In the genomic region with DNA sequence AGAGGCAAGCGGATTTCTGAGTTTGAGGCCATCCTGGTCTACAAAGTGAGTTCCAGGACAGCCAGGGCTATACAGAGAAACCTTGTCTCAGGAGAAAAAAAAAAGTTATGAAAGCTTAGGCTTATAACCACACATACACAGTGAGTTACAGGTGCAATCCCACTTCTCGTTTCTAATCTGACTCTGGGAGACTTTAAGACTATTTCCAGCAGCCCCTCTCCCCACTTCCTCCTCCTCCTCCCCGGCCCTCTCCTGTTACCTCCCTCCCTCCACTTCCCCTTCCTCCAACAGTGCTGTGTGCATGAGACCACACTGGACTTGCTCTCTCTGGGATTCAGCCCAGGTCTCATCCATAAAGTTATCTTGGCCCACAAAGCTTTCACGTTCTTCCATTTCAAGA, we compare ENCODE assay signal across 20 mouse cellular contexts. TPM values are rescaled to one million over a fixed set of nuclear protein-coding genes. Genes with fewer than 3 reads are reported as not detected.
A peak's percentile ranks its signal among the peaks of the same experiment; 100 is the strongest.
DNase-seq lines count a peak whose midpoint lies in the region; ATAC-seq and TF ChIP-seq lines count a peak whose summit lies in the region.
"Had no signal": no experiment of that assay in that cellular context is flagged by ENCODE, and none has a peak within 500 bp of the region (broad histone marks: within the 10 kb centered on the region; RNA-seq: fewer than 3 reads in every experiment).

No protein-coding gene starts in this region.

- no peaks in the 10 kb centered on the region for H3K27me3 ChIP-seq in liver, postnatal 0 days (ENCODE audit: insufficient read depth, low read length)
- peaks cover 15% of the 10 kb centered on the region for H3K27me3 ChIP-seq in liver, embryonic 12.5 days (replicated peaks)
- H3K27me3 ChIP-seq in MEL (ENCODE audit: control insufficient read depth in 1 of 2, insufficient read depth in 2 of 2, low read length in 2 of 2) = no peaks in the 10 kb centered on the region
- H3K27me3 ChIP-seq in kidney, embryonic 16.5 days (ENCODE audit: insufficient read depth, low read length) = no peaks in the 10 kb centered on the region
- H3K27me3 ChIP-seq: heart, embryonic 15.5 days; midbrain, embryonic 12.5 days; neural tube, embryonic 12.5 days; stomach, embryonic 15.5 days had no signal

- no peak overlapping the region for H3K4me2 ChIP-seq in liver, postnatal 0 days (ENCODE audit: low read depth, low read length)
- no peak overlapping the region for H3K4me2 ChIP-seq in liver, embryonic 12.5 days
- H3K4me2 ChIP-seq in kidney, embryonic 16.5 days (replicated peaks; ENCODE audit: low read depth, low read length) = no peak overlapping the region
- H3K4me2 ChIP-seq: limb, embryonic 12.5 days; midbrain, embryonic 12.5 days; neural tube, embryonic 12.5 days; stomach, embryonic 15.5 days had no signal

- no peaks in the 10 kb centered on the region for H3K36me3 ChIP-seq in liver, postnatal 0 days (replicated peaks; ENCODE audit: insufficient read depth, low read length)
- H3K36me3 ChIP-seq in liver, embryonic 12.5 days = no peaks in the 10 kb centered on the region
- H3K36me3 ChIP-seq in MEL (ENCODE audit: control insufficient read depth in 1 of 2, insufficient read depth in 2 of 2, low read length in 2 of 2) = peaks cover 0 to 40% of the 10 kb centered on the region in 2 experiments; a peak in 2 of 4 replicates
- no peaks in the 10 kb centered on the region for H3K36me3 ChIP-seq in kidney, embryonic 16.5 days (ENCODE audit: insufficient read depth, low read length)
- H3K36me3 ChIP-seq: embryonic facial prominence, embryonic 10.5 days; heart, embryonic 15.5 days; limb, embryonic 12.5 days; midbrain, embryonic 12.5 days; neural tube, embryonic 12.5 days; stomach, embryonic 15.5 days had no signal

- H3K4me1 ChIP-seq in liver, postnatal 0 days (ENCODE audit: insufficient read depth) = peaks cover 28% of the 10 kb centered on the region
- H3K4me1 ChIP-seq in liver, embryonic 12.5 days = 0 out of 2 replicates have a peak, but pooled peaks cover 21% of the 10 kb centered on the region
- peaks cover 11 to 50% of the 10 kb centered on the region in 2 experiments; a peak in 3 of 4 replicates for H3K4me1 ChIP-seq in MEL (ENCODE audit: control insufficient read depth in 1 of 2, insufficient read depth in 2 of 2, low read length in 2 of 2)
- peaks cover 11% of the 10 kb centered on the region for H3K4me1 ChIP-seq in kidney, embryonic 16.5 days (ENCODE audit: insufficient read depth, low read length)
- H3K4me1 ChIP-seq: neural tube, embryonic 12.5 days had no signal

- no peak for TF ChIP-seq EP300 in liver, postnatal 0 days (IDR thresholded peaks at IDR 0.05; ENCODE audit: low read depth)
- TF ChIP-seq EP300 in MEL (IDR thresholded peaks at IDR 0.05; ENCODE audit: low read depth in 1 of 2, low read length in 2 of 2) = peak; percentile 51 to 61; a peak in 3 of 4 replicates

- DNase-seq in liver, postnatal 0 days = no peak
- peak; percentile 86 for DNase-seq in MEL (ENCODE audit: low read depth, low spot score)
- DNase-seq in adrenal gland, postnatal 36 days = no peak
- DNase-seq: adrenal gland, postnatal 14 days; cerebellum, adult 2 months; gastrocnemius, postnatal 10 days; kidney, adult 8-10 months; kidney, postnatal 25 days; lung, adult 18-20 months; right cerebral cortex, adult 18-20 months had no signal

- peak in 1 of 2 experiments; percentile 45; a peak in 1 of 4 replicates for TF ChIP-seq POLR2A in MEL (IDR thresholded peaks at IDR 0.05; ENCODE audit: control insufficient read depth in 1 of 2, insufficient read depth in 1 of 2, low read depth in 1 of 2, low read length in 2 of 2, poor library complexity in 1 of 2)

- no peaks in the 10 kb centered on the region for H3K9me3 ChIP-seq in liver, postnatal 0 days (ENCODE audit: low read length)
- H3K9me3 ChIP-seq in liver, embryonic 12.5 days (replicated peaks) = no peaks in the 10 kb centered on the region
- no peaks in the 10 kb centered on the region for H3K9me3 ChIP-seq in MEL (replicated peaks; ENCODE audit: insufficient read depth, low read length)
- H3K9me3 ChIP-seq in kidney, embryonic 16.5 days (ENCODE audit: low read length) = no peaks in the 10 kb centered on the region
- H3K9me3 ChIP-seq: embryonic facial prominence, embryonic 10.5 days; heart, embryonic 15.5 days; limb, embryonic 12.5 days; midbrain, embryonic 12.5 days; neural tube, embryonic 12.5 days; stomach, embryonic 15.5 days had no signal

- peak overlapping the region; percentile 66 for H3K27ac ChIP-seq in liver, postnatal 0 days (ENCODE audit: low read depth)
- H3K27ac ChIP-seq in liver, embryonic 12.5 days = no peak overlapping the region
- peak overlapping the region; percentile 93 for H3K27ac ChIP-seq in MEL (ENCODE audit: control insufficient read depth, low read depth, low read length)
- no peak overlapping the region for H3K27ac ChIP-seq in kidney, embryonic 16.5 days (ENCODE audit: low read length)
- H3K27ac ChIP-seq: embryonic facial prominence, embryonic 10.5 days; heart, embryonic 15.5 days; limb, embryonic 12.5 days; midbrain, embryonic 12.5 days; neural tube, embryonic 12.5 days; stomach, embryonic 15.5 days had no signal

- no peak for TF ChIP-seq RAD21 in MEL (IDR thresholded peaks at IDR 0.05; ENCODE audit: low read depth, low read length)

- H3K4me3 ChIP-seq in liver, postnatal 0 days (ENCODE audit: low read depth, low read length) = no peak overlapping the region
- no peak overlapping the region for H3K4me3 ChIP-seq in liver, embryonic 12.5 days
- H3K4me3 ChIP-seq in MEL (ENCODE audit: control insufficient read depth in 1 of 2, insufficient read depth in 1 of 2, low read depth in 2 of 2, low read length in 2 of 2) = peak overlapping the region; percentile 7 to 68; a peak in 1 of 4 replicates
- no peak overlapping the region for H3K4me3 ChIP-seq in kidney, embryonic 16.5 days (ENCODE audit: low read length)
- H3K4me3 ChIP-seq: embryonic facial prominence, embryonic 10.5 days; heart, embryonic 15.5 days; limb, embryonic 12.5 days; midbrain, embryonic 12.5 days; neural tube, embryonic 12.5 days; stomach, embryonic 15.5 days had no signal

- H3K9ac ChIP-seq in liver, postnatal 0 days (replicated peaks) = no peak overlapping the region
- H3K9ac ChIP-seq in liver, embryonic 12.5 days = no peak overlapping the region
- peak overlapping the region; percentile 67 for H3K9ac ChIP-seq in MEL (ENCODE audit: control insufficient read depth, low read depth, low read length, poor library complexity, severe bottlenecking)
- H3K9ac ChIP-seq in kidney, embryonic 16.5 days (replicated peaks; ENCODE audit: low read length) = no peak overlapping the region
- H3K9ac ChIP-seq: heart, embryonic 15.5 days; limb, embryonic 12.5 days; midbrain, embryonic 12.5 days; neural tube, embryonic 12.5 days; stomach, embryonic 15.5 days had no signal

- no peak for TF ChIP-seq CTCF in liver, postnatal 0 days (IDR thresholded peaks at IDR 0.05; ENCODE audit: low read depth)
- no peak for TF ChIP-seq CTCF in MEL (IDR thresholded peaks at IDR 0.05 in 2 of 3, conservative IDR thresholded peaks at IDR 0.05 in 1 of 3; ENCODE audit: control insufficient read depth in 1 of 3, insufficient read depth in 1 of 3, low read depth in 2 of 3, low read length in 3 of 3, poor library complexity in 1 of 3, severe bottlenecking in 1 of 3)

- no peak for ATAC-seq in liver, postnatal 0 days
- ATAC-seq in liver, embryonic 12.5 days = no peak
- peak; percentile 53 for ATAC-seq in granulocyte monocyte progenitor cell, adult 5-6 weeks (replicated peaks; ENCODE audit: poor library complexity, severe bottlenecking)
- peak; percentile 50 for ATAC-seq in neutrophil, adult 5-6 weeks (ENCODE audit: extremely low read depth, insufficient number of reproducible peaks, low FRiP score, poor library complexity, severe bottlenecking)
- ATAC-seq in kidney, embryonic 16.5 days (ENCODE audit: low FRiP score, low TSS enrichment) = no peak

- H3K79me2 ChIP-seq in MEL (ENCODE audit: control insufficient read depth, insufficient read depth, low read length, poor library complexity) = no peaks in the 10 kb centered on the region; the same call in 1 of the 2 replicates

- 25% methylated on average over 4 of the region's 4 CpGs for WGBS in liver, postnatal 0 days (ENCODE audit: insufficient replicate concordance)
- 23% methylated on average over 4 of the region's 4 CpGs for WGBS in liver, embryonic 12.5 days (ENCODE audit: insufficient replicate concordance)
- 55% methylated on average over 4 of the region's 4 CpGs for WGBS in kidney, embryonic 16.5 days

TF ChIP-seq in MEL, 35 proteins besides CTCF, POLR2A, EP300 and RAD21:
- 0 out of 2 replicates have a peak, but pooled peaks have one; percentile 18 for TF ChIP-seq RCOR1 (IDR thresholded peaks at IDR 0.05; ENCODE audit: low read depth, low read length)
- TF ChIP-seq ETS1 (IDR thresholded peaks at IDR 0.05; ENCODE audit: low read depth, low read length) = peak; percentile 19; the same call in 1 of the 2 replicates
- 0 out of 2 replicates have a peak, but pooled peaks have one; percentile 44 for TF ChIP-seq ELF1 (IDR thresholded peaks at IDR 0.05; ENCODE audit: low read depth, low read length)
- TF ChIP-seq ZNF384 (IDR thresholded peaks at IDR 0.05; ENCODE audit: low read depth, low read length) = peak; percentile 79
- TF ChIP-seq E2F4 (IDR thresholded peaks at IDR 0.05; ENCODE audit: borderline replicate concordance, low read depth, low read length) = no peak
- TF ChIP-seq USF1 (IDR thresholded peaks at IDR 0.05; ENCODE audit: low read depth, low read length) = no peak
- TF ChIP-seq MAZ (IDR thresholded peaks at IDR 0.05; ENCODE audit: low read depth, low read length) = peak; percentile 73
- 0 out of 2 replicates have a peak, but pooled peaks have one; percentile 11 for TF ChIP-seq TCF12 (IDR thresholded peaks at IDR 0.05; ENCODE audit: low read depth, low read length)
- peak; percentile 94 for TF ChIP-seq TBP (IDR thresholded peaks at IDR 0.05; ENCODE audit: low read depth, low read length)
- no peak for TF ChIP-seq UBTF (IDR thresholded peaks at IDR 0.05; ENCODE audit: borderline replicate concordance, insufficient read depth, low read depth, low read length)
TF ChIP-seq in MEL: peak in this region for 7.

RNA-seq across cellular contexts. Expression of a gene that starts 26.6 kb away (rescaled TPM):
- 1.1 and 1.6 TPM in 2 replicates for polyA plus RNA-seq in liver, postnatal 0 days (2015; fragmentation: Nextera tagmentation; extraction: Ambion mirVana)
- polyA plus RNA-seq in liver, embryonic 12.5 days (2016; fragmentation: Nextera tagmentation; extraction: Ambion mirVana) = 1.0 and 1.2 TPM in 2 replicates
- 0.12 and 0.39 TPM in 2 replicates for total RNA-seq in MEL (2012; rRNA removed)
- polyA plus RNA-seq in MEL (2012; ENCODE audit: insufficient read depth in 1 of 2, insufficient read length in 2 of 2, low read depth in 1 of 2, low replicate concordance in 2 of 2, missing spikeins in 1 of 2) = 1 to 10 TPM in 1 of 2 experiments, not detected in 1; 1.8 TPM
- 32.1 and 37.9 TPM in 2 replicates for total RNA-seq in granulocyte monocyte progenitor cell, adult 5-6 weeks (2014; fragmentation: Nextera tagmentation)
- 6.6 and 22.1 TPM in 2 replicates for total RNA-seq in granulocyte monocyte progenitor cell, adult 5-6 weeks (2017)
- 65.2 and 80.5 TPM in 2 replicates for total RNA-seq in neutrophil, adult 5-6 weeks (2017)
- polyA plus RNA-seq in kidney, embryonic 16.5 days (2015; fragmentation: Nextera tagmentation; extraction: Ambion mirVana) = 0.24 and 0.29 TPM in 2 replicates
- 1 to 10 TPM; 1.1 to 2.0 TPM for total RNA-seq in adrenal gland, postnatal 36 days (2021)

Comparison
In these comparisons a context has a peak if more than half of its experiments do, and no peak if none do; other contexts are left out.
1. H3K27ac ChIP-seq: peak in liver, postnatal 0 days (single experiment) and MEL (single experiment); none in liver, embryonic 12.5 days (single experiment) and kidney, embryonic 16.5 days (single experiment).
2. ATAC-seq: peak in granulocyte monocyte progenitor cell, adult 5-6 weeks (single experiment) and neutrophil, adult 5-6 weeks (single experiment); none in liver, postnatal 0 days (single experiment), liver, embryonic 12.5 days (single experiment) and kidney, embryonic 16.5 days (single experiment).
3. H3K4me3 ChIP-seq: peak in MEL (2 of 2); none in liver, postnatal 0 days (single experiment), liver, embryonic 12.5 days (single experiment) and kidney, embryonic 16.5 days (single experiment).